Mouse (Mus musculus): ENCODE measurements at regions not wholly inside any gene's neighbourhood (a gene's known extent, or its start where the extent isn't known, plus 50 kb on each side); places are given as distances from the start of the nearest gene placed in this dataset.
"Not testable (repeated sequence)": the region's sequence is repeated elsewhere in the genome, so short reads cannot be mapped to it uniquely, and the experiment has no call there.

DNA sequence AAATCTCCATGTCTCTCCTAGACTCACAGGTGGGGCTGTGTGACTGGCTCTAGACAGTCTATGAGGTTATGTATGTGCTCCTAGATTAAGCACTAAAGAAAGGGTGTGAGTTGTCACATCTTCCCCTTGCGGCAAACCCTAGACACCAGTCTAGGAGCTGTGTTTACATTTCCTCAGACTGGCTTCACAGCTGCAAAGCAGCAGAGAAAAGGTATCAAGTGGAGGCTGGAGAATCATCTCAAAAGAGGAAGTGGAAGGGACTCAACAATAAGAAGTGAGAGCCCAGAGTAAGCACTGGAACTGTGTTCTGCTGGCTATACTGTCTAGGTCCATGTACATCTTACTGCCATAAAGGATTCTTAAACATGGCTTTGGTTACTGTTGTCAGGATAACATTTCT is 68.1 kb upstream of the Cdk6 start:
- H3K27me3 ChIP-seq (ENCODE audit: control insufficient read depth, insufficient read depth, low read depth, low read length); H3K36me3 ChIP-seq (ENCODE audit: control insufficient read depth, insufficient read depth, low read length); ATAC-seq (ENCODE audit: low read depth); H3K27ac ChIP-seq (ENCODE audit: low read length); H3K4me2 ChIP-seq (ENCODE audit: low read depth, low read length); H3K9me3 ChIP-seq (ENCODE audit: control insufficient read depth, low read length); H3K4me1 ChIP-seq (replicated peaks; ENCODE audit: control insufficient read depth, insufficient read depth, low read length); H3K9ac ChIP-seq (ENCODE audit: low read length); H3K4me3 ChIP-seq (ENCODE audit: low read length): not testable (repeated sequence)
- WGBS = 30% methylated on average over 1 of the region's 1 CpGs

DNA sequence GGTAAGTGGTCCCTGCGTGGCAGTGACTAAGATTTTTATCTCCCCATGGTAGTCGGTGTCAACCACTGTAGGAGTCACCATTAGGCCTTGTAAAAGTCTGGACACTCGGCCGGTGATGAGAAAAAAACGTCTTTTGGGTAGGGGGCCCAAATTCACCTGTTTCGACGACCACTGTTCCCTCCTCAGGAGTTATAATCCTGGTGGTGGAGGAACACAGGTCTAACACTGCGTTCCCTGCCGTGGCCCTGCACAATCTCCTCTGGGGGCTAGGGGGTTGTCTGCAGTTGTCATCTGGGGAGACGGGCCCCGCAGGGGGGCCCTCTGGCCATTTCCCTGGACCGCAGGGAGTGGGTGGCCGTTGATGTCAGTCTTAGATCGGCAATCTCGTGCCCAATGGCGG is 64.0 kb upstream of the Cdk6 start:
- H3K4me3 ChIP-seq (ENCODE audit: low read length); H3K4me2 ChIP-seq (ENCODE audit: low read depth, low read length); H3K9ac ChIP-seq (ENCODE audit: low read length); H3K27ac ChIP-seq (ENCODE audit: low read length); H3K27me3 ChIP-seq (ENCODE audit: control insufficient read depth, insufficient read depth, low read depth, low read length); ATAC-seq (ENCODE audit: low read depth); H3K36me3 ChIP-seq (ENCODE audit: control insufficient read depth, insufficient read depth, low read length); H3K4me1 ChIP-seq (replicated peaks; ENCODE audit: control insufficient read depth, insufficient read depth, low read length); H3K9me3 ChIP-seq (ENCODE audit: control insufficient read depth, low read length): not testable (repeated sequence)
- 91% methylated on average over 16 of the region's 16 CpGs for WGBS

DNA sequence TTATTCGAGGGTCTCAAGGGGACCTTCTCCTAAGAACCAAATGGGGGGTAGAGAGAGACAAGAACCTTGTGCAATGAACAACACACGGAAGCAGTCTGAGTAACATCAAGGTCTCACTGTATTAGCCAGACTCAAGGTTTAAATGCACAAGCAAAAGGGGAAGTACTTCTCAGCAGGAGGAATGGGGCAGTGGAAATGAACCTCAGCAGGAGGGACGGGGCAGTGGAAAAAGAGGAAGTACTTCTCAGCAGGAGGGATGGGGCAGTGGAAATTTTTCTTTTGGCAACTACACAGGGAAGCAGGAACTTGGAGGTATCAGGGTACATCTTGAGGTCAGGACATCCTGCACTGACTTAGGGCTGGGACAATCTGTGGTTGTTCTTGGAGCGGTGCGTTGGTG is 62.3 kb upstream of the Cdk6 start:
- not testable (repeated sequence) for H3K4me3 ChIP-seq (ENCODE audit: low read length); H3K4me1 ChIP-seq (replicated peaks; ENCODE audit: control insufficient read depth, insufficient read depth, low read length); H3K27ac ChIP-seq (ENCODE audit: low read length); ATAC-seq (ENCODE audit: low read depth); H3K36me3 ChIP-seq (ENCODE audit: control insufficient read depth, insufficient read depth, low read length); H3K9me3 ChIP-seq (ENCODE audit: control insufficient read depth, low read length); H3K4me2 ChIP-seq (ENCODE audit: low read depth, low read length); H3K27me3 ChIP-seq (ENCODE audit: control insufficient read depth, insufficient read depth, low read depth, low read length); H3K9ac ChIP-seq (ENCODE audit: low read length)
- 91% methylated on average over 5 of the region's 5 CpGs for WGBS

GRCm38 (mm10) chr5:3281911-3282506 is 59.3 kb upstream of the Cdk6 start:
- 54% methylated on average over 8 of the region's 8 CpGs for WGBS
- H3K9ac ChIP-seq (ENCODE audit: low read length); H3K4me2 ChIP-seq (ENCODE audit: low read depth, low read length); H3K27me3 ChIP-seq (ENCODE audit: control insufficient read depth, insufficient read depth, low read depth, low read length); H3K4me1 ChIP-seq (replicated peaks; ENCODE audit: control insufficient read depth, insufficient read depth, low read length); H3K27ac ChIP-seq (ENCODE audit: low read length); ATAC-seq (ENCODE audit: low read depth); H3K4me3 ChIP-seq (ENCODE audit: low read length); H3K36me3 ChIP-seq (ENCODE audit: control insufficient read depth, insufficient read depth, low read length); H3K9me3 ChIP-seq (ENCODE audit: control insufficient read depth, low read length): not testable (repeated sequence)

DNA sequence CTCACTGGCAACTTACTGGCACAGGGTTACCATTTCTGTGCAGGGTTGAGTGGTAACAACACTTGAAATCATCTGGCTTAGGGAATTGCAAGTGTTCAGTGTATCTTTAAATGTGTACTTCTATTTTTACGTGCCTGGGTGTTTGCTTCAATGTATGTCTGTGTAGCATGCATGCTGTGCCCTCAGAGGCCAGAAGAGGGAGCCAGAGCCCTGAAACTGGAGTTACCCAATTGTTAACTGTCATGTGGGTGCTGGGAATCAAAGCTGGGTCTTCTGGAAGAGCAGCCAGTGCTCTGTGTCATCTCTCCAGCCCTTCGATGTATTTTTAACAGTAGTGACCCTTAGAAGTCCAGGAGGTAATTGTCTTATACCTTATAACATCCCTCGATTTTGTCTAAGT is 58.2 kb upstream of the Cdk6 start:
- no peak overlapping the region for H3K27ac ChIP-seq (ENCODE audit: low read length)
- H3K4me3 ChIP-seq (ENCODE audit: low read length) = no peak overlapping the region
- no peak overlapping the region for H3K9ac ChIP-seq (ENCODE audit: low read length)
- no peaks in the 10 kb centered on the region for H3K27me3 ChIP-seq (ENCODE audit: control insufficient read depth, insufficient read depth, low read depth, low read length)
- 88% methylated on average over 3 of the region's 3 CpGs for WGBS
- H3K4me2 ChIP-seq (ENCODE audit: low read depth, low read length) = no peak overlapping the region
- no peaks in the 10 kb centered on the region for H3K4me1 ChIP-seq (replicated peaks; ENCODE audit: control insufficient read depth, insufficient read depth, low read length)
- H3K36me3 ChIP-seq (ENCODE audit: control insufficient read depth, insufficient read depth, low read length) = no peaks in the 10 kb centered on the region
- peaks cover 3% of the 10 kb centered on the region; the same call in 1 of the 2 replicates for H3K9me3 ChIP-seq (ENCODE audit: control insufficient read depth, low read length)
- ATAC-seq (ENCODE audit: low read depth) = no peak

DNA sequence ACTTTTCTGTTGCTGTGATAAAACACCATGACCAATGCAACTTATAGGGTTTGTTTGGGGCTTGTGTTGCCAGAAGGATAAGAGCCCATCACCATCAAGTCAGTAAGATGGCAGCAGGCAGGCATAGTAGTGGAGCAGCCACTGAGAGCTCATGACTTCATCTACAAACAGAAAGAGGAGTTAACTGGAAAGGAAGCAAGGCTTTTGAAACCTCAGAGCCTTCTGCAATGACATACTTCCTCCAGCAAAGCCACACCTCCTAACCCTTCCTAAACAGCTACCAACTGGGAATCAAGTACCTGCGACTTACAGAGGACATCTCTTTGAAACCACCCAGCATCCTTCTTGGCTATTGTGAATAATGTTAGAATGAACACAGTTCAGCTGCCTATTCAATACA is 57.0 kb upstream of the Cdk6 start:
- not testable (repeated sequence) for H3K9ac ChIP-seq (ENCODE audit: low read length); H3K4me1 ChIP-seq (replicated peaks; ENCODE audit: control insufficient read depth, insufficient read depth, low read length); H3K9me3 ChIP-seq (ENCODE audit: control insufficient read depth, low read length); H3K27me3 ChIP-seq (ENCODE audit: control insufficient read depth, insufficient read depth, low read depth, low read length); H3K36me3 ChIP-seq (ENCODE audit: control insufficient read depth, insufficient read depth, low read length); ATAC-seq (ENCODE audit: low read depth); H3K27ac ChIP-seq (ENCODE audit: low read length); H3K4me3 ChIP-seq (ENCODE audit: low read length); H3K4me2 ChIP-seq (ENCODE audit: low read depth, low read length)
- 87% methylated on average over 1 of the region's 1 CpGs for WGBS

- not testable (repeated sequence) for H3K4me1 ChIP-seq (replicated peaks; ENCODE audit: control insufficient read depth, insufficient read depth, low read length); H3K9ac ChIP-seq (ENCODE audit: low read length); H3K4me3 ChIP-seq (ENCODE audit: low read length); H3K4me2 ChIP-seq (ENCODE audit: low read depth, low read length); H3K27ac ChIP-seq (ENCODE audit: low read length); H3K36me3 ChIP-seq (ENCODE audit: control insufficient read depth, insufficient read depth, low read length); H3K9me3 ChIP-seq (ENCODE audit: control insufficient read depth, low read length); H3K27me3 ChIP-seq (ENCODE audit: control insufficient read depth, insufficient read depth, low read depth, low read length)
- peak; percentile 72 for ATAC-seq (ENCODE audit: low read depth)
- WGBS = 16% methylated on average over 8 of the region's 8 CpGs
Observed at GRCm38 (mm10) chr5:3289991-3290417, 51.3 kb upstream of the Cdk6 start.
